Mouse (Mus musculus) gonadal fat pad, adult 2 months (tissue): ENCODE data around the gene 1700012P22Rik. TPM values are rescaled to one million over a fixed set of nuclear protein-coding genes. Genes with fewer than 3 reads are reported as not detected.

ENCODE experiments used
- DNase-seq: peaks from one replicate; pipeline ENCODE4 v3.0.0-alpha.2; 2012; ENCODE audit warnings: low read depth
- polyA plus RNA-seq: library from polyadenylated mRNA; depleted of rRNA; stranded (reverse); fragments of >200 nt; gene quantifications from 2 replicates; pipeline ENCODE4 v1.2.3, GENCODE M21; 2012; rRNA removed

1700012P22Rik gene
- 0.55 and 0.95 TPM in 2 replicates for polyA plus RNA-seq

- DNase-seq, result no peak
These were observed at the start of gene 1700012P22Rik for GRCm38 (mm10) chr4:144438672-144439071. 1700012P22Rik (minus strand) TSS chr4:144438772.

- DNase-seq, result no peak
These were observed 29.5 kb upstream of the 1700012P22Rik start for GRCm38 (mm10) chr4:144468091-144468490.

DNA sequence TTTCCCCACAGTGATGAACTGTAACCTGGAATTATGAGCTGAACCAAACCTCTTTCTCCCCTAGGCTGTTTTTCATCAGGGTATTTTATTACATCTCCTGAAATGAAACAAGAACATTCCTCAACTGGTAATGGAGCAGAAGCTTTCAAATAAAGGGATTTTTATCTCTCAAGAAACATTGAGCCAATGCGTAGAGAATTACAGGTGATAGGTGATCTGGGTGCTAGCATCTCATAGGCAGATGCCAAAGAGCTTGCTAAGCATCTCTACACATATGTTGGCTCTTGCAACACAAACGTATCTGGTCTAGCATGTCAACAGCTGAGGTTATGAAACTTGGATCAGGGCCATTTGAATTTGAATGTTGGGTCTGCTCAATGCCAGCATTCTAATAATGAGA, 26.6 kb upstream of the 1700012P22Rik start:
- peak; percentile 95 for DNase-seq

DNA sequence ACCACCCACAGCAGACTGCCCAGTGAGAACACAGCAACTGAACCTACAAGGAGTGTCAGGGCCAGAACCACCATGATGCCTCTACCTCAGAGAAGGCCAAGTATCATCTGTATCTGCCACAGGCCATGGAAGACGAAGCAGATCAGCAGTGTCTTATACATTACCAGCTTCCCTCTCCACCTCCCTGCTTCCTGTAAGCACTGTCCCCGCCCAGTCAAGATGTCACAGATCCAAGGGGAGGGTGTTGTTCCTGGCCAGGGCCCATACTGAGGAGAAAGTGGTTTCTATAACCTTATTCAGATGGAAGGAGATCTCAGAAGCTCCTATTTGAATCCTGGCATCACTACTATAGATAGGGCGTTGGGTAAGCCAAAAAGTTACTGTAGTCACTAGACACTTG, 25.1 kb upstream of the 1700012P22Rik start, which contains the start of gene Aadacl3:
Gene Aadacl3 (minus strand): TSS at position 101 of the 400 bp plus-strand sequence.
- peak; percentile 71 for DNase-seq

DNA sequence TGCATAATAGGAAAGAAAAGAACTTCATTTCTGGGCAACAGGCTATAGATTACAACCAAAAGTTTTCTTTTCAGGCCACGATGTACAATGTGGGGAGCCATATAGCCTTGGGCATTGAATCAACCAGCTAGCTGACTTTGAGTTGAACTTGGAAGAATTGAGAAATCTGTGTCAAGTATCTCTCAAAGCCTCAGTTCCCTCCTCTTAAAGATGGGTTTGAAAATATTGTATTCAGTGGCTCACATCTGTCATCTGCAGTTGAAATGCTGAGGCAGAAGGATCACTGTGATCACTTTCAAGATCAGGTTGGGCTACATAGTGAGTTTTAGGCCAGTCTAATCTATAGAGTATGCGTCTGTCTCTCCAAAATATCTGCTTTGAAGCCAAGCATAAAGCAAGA, 14.6 kb upstream of the 1700012P22Rik start, which contains the start of gene Gm9944:
Gene Gm9944 (minus strand): TSS at position 101 of the 400 bp plus-strand sequence.
- DNase-seq, result no peak

GRCm38 (mm10) chr4:144448546-144448945, 10.0 kb upstream of the 1700012P22Rik start:
- peak; percentile 98 for DNase-seq

DNA sequence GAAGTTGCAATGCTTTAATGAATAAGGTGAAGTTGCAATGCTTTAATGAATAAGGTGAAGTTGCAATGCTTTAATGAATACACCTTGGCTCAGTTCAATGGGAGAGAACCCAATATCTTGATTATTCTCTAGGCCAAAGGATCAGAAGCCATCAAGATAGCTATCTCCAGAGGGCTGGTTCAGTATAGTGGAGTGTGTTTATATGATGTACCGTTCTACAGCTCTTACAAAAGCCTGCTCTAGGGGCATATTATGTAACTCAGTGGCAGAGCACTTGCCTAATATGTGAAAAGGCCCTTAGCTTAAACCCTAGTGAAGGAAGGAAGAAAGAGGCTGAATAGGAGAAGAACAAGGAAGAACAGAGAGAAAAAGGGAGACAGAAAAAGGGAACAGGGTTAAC, 3.0 kb upstream of the 1700012P22Rik start:
- DNase-seq, result peak; percentile 99

DNA sequence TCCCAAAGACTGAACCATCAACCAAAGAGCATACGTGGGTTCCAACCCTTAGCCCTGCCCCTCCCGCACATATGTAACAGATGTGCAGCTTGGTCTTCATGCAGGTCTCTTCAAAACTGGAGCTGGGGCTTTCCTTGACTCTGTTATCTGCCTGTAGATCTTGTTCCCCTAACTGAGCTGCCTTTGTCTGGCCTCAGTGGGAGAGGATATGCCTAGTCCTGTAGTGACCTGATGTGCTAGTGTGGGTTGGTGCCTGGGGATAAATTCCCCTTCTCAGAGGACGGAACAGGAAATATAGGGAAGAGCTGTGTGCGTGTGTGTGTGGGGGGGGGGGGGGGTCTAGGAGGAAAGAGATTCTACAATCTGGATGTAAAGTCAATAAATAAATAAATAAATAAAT, 2.5 kb upstream of the 1700012P22Rik start:
- peak; percentile 86 for DNase-seq

- peak; percentile 90 for DNase-seq
These were observed 5.4 kb downstream of the 1700012P22Rik start for GRCm38 (mm10) chr4:144433216-144433615.

- peak; percentile 93 for DNase-seq
These were observed 7.8 kb downstream of the 1700012P22Rik start for GRCm38 (mm10) chr4:144430723-144431122.

GRCm38 (mm10) chr4:144428868-144429267, 9.7 kb downstream of the 1700012P22Rik start:
- DNase-seq, result no peak

GRCm38 (mm10) chr4:144424590-144424989, 14.0 kb downstream of the 1700012P22Rik start:
- no peak for DNase-seq

- no peak for DNase-seq
These were observed 17.9 kb downstream of the 1700012P22Rik start for GRCm38 (mm10) chr4:144420644-144421043.

DNA sequence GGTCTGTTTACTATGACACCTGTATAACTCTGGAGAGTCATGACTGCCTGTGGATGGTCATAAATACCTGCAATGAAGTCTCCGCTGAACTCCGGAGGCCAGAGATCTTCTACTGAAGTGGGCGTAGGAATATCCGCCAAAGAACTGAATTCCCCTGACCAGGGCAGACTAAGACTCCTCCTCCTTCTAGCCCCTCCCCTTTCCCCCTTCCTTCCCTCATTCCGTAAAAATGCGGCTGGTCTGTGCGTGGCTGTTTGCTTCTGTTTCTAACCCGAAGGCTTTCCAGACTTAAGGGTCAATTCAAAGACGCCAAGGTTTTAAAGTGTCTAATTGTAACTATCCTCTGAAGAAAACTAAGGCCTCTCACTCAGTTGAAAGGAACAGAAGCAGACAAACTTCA, 30.3 kb downstream of the 1700012P22Rik start, which contains the start of gene Pramef12:
Gene Pramef12 (minus strand): TSS at position 175 of the 400 bp plus-strand sequence.
- DNase-seq, result no peak

DNA sequence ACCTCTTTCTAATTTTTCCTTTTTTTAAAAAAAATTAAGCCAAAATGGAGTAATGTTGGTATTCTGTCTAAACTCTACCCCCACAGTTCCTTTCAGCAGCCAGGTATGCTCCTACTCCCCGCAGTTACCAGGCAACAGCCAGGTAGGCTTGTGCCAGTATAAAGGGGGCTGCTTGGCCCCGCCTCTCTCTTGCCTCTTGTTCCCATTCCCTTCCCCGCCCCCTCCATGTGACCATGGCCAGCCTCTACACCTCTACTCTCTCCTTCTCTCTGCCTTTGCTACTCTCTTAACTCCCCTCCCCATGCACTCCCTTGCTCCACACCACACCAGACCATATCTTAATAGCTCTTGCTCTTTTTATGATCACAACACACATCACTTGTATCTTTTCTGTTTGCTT, 32.3 kb downstream of the 1700012P22Rik start:
- DNase-seq, result no peak

- DNase-seq, result no peak
These were observed 34.0 kb downstream of the 1700012P22Rik start for GRCm38 (mm10) chr4:144404456-144405086.

DNA sequence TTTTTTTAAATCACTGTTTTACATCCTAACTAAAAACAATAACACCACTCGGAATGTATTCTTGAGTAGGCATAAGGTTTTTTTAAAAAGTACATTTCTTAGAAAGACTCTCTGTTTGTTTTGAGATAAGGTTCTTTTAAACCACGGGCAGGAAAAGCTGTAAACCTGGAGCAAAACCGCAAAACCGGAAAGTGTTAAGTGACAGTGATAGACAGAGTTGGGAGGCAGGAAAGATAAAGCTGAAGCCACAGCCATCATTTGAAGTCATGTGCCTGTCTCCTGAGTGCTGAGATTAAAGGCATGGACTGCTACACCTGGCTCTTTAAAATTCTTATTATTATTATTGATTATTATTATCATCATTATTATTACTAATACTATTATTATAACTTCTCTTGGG, 35.9 kb downstream of the 1700012P22Rik start:
- DNase-seq, result no peak

GRCm38 (mm10) chr4:144396316-144396715, 42.3 kb downstream of the 1700012P22Rik start:
- DNase-seq, result no peak

DNA sequence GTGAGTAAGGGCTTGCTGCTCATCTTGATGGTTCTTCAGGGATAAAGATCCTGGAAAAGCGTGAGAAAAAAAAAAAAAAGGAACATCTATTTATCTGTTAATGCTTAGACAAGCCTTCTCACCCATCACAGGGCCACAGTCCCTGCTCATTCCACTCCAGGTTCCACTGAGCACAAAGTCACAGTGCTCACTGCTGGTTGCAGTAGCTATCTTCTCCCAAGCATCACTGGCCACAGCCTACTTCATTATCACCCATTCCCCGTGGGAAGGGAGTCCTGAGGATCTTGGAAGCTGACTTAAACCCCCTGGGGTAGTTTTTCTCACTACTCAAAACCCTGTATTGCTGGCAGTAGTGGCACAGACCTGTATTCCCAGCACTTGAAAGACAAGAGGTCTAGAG, 60.7 kb downstream of the 1700012P22Rik start, which contains the start of gene Pramef20:
Gene Pramef20 (minus strand): TSS at position 23 of the 400 bp plus-strand sequence.
- DNase-seq, result no peak
